Mouse (Mus musculus): Measurements from ENCODE around the gene Efr3b. TPM values are rescaled to one million over a fixed set of nuclear protein-coding genes. Genes with fewer than 3 reads are reported as not detected.
A peak's percentile ranks its signal among the peaks of the same experiment; 100 is the strongest.

The Efr3b gene
- polyA plus RNA-seq (2015; fragmentation: Nextera tagmentation; extraction: Ambion mirVana), result 38.6 and 42.1 TPM in 2 replicates

DNA sequence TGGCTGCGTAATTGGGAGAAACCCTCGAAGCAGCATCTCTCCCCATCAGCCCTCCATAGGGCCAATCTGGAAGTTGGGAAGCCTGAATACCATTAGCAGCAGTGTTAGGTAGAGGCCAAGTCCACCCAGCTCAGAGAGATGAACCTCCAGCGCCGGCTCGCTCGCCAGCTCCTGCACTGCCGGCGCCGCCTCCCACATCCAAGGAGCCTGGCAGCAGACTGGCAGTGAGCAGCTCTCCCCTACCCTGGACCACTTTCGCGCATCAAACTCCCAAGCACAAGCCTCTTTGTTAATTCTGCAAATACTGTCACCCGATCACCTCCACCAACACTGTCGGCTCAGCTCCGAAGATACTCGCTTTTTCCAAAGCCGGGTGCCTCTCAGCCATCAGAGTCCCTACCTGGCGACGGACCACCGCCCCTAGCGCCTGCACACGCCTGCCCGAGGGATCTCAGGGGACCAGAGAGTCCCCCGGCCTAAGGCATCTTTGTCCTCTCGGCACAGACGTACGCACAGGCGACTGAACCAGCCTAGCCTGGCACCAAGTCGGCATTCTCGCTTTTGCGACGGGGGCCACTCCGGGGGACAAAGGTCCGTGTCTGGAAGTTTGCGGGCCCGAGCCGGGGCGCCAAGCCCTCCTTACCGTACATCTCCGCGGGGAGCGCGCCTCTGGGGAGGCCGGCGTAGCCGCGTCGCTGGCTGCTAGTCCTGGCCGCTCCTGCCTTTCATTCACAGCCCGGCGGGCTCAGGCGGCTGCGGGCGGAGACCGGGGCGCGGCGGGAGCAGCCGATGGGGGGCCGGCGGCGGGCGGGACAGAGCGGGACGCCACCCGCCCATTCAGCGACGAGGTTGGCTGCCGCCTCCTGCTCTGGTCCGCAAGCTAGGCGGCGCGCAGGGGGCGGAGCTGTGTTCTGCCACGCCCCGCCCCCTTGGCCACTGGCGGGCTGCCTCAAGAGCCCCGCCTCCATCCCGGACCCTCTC lies at the start of gene Efr3b:
TSS of gene Efr3b (minus strand) at position 855 of the 981 bp plus-strand sequence.
- Histone ChIP-seq H3K4me2 (peak within 1 kb of the TSS; percentile 67), H3K27ac (replicated peaks) (peak within 1 kb of the TSS; percentile 86), H3K4me3 (peak within 1 kb of the TSS; percentile 95), H3K9me3 (no peaks in the 10 kb centered on the region), H3K27me3 (0 out of 2 replicates have a peak, but pooled peaks cover 3% of the 10 kb centered on the region), H3K36me3 (no peaks in the 10 kb centered on the region), H3K4me1 (replicated peaks) (peaks cover 33% of the 10 kb centered on the region), H3K9ac (peak within 1 kb of the TSS; percentile 80)
- peak; percentile 96 for ATAC-seq (ENCODE audit: low FRiP score, low read depth)
- WGBS, result under 1% methylated on average over 67 of the region's 78 CpGs

GRCm38 (mm10) chr12:4083441-4083840 lies 44.7 kb upstream of the Efr3b start:
- no peak for ATAC-seq (ENCODE audit: low FRiP score, low read depth)
- H3K9me3 ChIP-seq, result no peaks in the 10 kb centered on the region
- peaks cover 19% of the 10 kb centered on the region for H3K4me1 ChIP-seq (replicated peaks)
- WGBS, result 67% methylated on average over 8 of the region's 8 CpGs
- peaks cover 23% of the 10 kb centered on the region; the same call in 1 of the 2 replicates for H3K36me3 ChIP-seq
- peak overlapping the region; percentile 81 for H3K9ac ChIP-seq
- H3K4me3 ChIP-seq, result peak overlapping the region; percentile 74
- peak overlapping the region; percentile 99; the same call in 1 of the 2 replicates for H3K27ac ChIP-seq (replicated peaks)
- peak overlapping the region; percentile 62 for H3K4me2 ChIP-seq
- H3K27me3 ChIP-seq, result no peaks in the 10 kb centered on the region

DNA sequence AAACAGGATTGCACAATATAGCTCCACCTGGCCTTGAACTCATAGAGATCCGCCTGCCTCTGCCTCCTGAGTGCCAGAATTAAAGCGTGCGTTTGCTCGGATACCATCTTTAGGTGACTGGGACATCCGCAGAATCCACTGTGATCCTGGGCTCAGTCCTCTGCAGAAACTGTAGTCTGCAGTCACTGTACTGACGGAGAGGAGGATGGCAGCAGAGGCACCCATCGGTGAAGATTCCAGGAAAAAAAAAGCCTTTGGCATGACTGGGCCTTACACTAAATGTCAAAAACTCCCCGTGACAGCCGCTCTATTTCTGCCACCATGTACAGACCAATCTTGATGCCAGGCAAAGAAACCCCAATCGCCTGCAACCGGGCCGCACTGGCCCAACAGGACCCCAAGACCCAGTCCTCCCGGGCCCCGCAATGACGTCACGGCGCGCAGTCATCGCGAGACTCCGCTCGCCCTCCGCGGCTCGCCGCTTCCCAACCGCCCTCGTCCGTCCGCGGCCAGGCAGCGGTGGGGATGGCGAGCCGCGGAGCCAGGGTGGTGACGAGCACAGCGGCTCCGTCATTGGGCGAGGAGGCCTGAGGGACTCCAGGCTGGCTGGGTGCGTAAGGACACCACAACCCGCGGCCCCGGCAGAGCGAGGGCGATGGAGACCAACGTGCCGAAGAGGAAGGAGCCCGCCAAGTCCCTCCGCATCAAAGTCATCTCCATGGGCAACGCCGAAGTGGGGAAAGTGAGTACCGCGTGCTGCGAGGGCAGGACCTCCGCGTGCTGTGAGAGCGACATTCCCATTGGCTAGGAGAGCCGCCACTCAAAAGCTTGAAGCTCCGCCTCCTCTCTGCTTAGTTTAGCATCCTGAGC lies 43.7 kb upstream of the Efr3b start, which contains the start of gene Dnajc27:
TSS of gene Dnajc27 (plus strand) at position 452 of the 870 bp plus-strand sequence.
- H3K36me3 ChIP-seq, result peaks cover 14% of the 10 kb centered on the region; the same call in 1 of the 2 replicates
- H3K27ac ChIP-seq (replicated peaks), result peak within 1 kb of the TSS; percentile 99
- 5% methylated on average over 59 of the region's 59 CpGs for WGBS
- peak within 1 kb of the TSS; percentile 81 for H3K9ac ChIP-seq
- H3K9me3 ChIP-seq, result no peaks in the 10 kb centered on the region
- H3K4me2 ChIP-seq, result peak within 1 kb of the TSS; percentile 62
- H3K27me3 ChIP-seq, result no peaks in the 10 kb centered on the region
- ATAC-seq (ENCODE audit: low FRiP score, low read depth), result peak; percentile 96
- H3K4me1 ChIP-seq (replicated peaks), result peaks cover 19% of the 10 kb centered on the region
- H3K4me3 ChIP-seq, result peak within 1 kb of the TSS; percentile 74

- Histone ChIP-seq H3K36me3 (no peaks in the 10 kb centered on the region), H3K27ac (replicated peaks) (no peak overlapping the region), H3K27me3 (no peaks in the 10 kb centered on the region), H3K4me3 (no peak overlapping the region), H3K9me3 (no peaks in the 10 kb centered on the region), H3K4me1 (replicated peaks) (peaks cover 19% of the 10 kb centered on the region), H3K9ac (no peak overlapping the region), H3K4me2 (no peak overlapping the region)
- 0% methylated on average over 2 of the region's 2 CpGs for WGBS
- ATAC-seq (ENCODE audit: low FRiP score, low read depth), result no peak
These were observed 41.6 kb upstream of the Efr3b start for GRCm38 (mm10) chr12:4080311-4080710.

GRCm38 (mm10) chr12:4078069-4078468 lies 39.4 kb upstream of the Efr3b start:
- H3K36me3 ChIP-seq, result no peaks in the 10 kb centered on the region
- no peak for ATAC-seq (ENCODE audit: low FRiP score, low read depth)
- no peak overlapping the region for H3K4me2 ChIP-seq
- no peak overlapping the region for H3K4me3 ChIP-seq
- no peak overlapping the region for H3K27ac ChIP-seq (replicated peaks)
- H3K27me3 ChIP-seq, result no peaks in the 10 kb centered on the region
- H3K9me3 ChIP-seq, result no peaks in the 10 kb centered on the region
- H3K4me1 ChIP-seq (replicated peaks), result peaks cover 8% of the 10 kb centered on the region
- no peak overlapping the region for H3K9ac ChIP-seq
- WGBS, result 73% methylated on average over 1 of the region's 1 CpGs

DNA sequence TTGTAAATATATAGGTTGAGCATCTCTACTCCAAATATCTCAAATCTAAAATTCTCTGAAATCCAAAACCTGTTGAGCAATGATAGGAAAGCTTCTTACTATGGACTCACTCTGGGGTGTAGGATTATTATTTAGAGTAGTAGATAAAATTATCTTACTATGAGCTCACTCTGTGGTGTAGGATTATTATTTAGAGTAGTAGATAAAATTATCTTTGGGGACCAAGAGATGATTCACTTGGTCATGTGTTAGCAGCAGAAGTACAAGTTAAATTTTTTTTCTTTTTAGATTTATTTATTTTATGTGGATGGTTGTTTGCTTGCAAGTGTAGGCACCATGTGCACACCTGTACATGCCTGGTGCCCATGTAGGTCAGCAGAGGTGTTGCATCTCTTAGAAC lies 37.7 kb upstream of the Efr3b start:
- Histone ChIP-seq H3K9ac (no peak overlapping the region), H3K27me3 (no peaks in the 10 kb centered on the region), H3K4me1 (replicated peaks) (no peaks in the 10 kb centered on the region), H3K9me3 (no peaks in the 10 kb centered on the region), H3K4me3 (no peak overlapping the region), H3K36me3 (no peaks in the 10 kb centered on the region), H3K4me2 (no peak overlapping the region), H3K27ac (replicated peaks) (no peak overlapping the region)
- no peak for ATAC-seq (ENCODE audit: low FRiP score, low read depth)

- no peaks in the 10 kb centered on the region for H3K9me3 ChIP-seq
- WGBS, result 49% methylated on average over 8 of the region's 8 CpGs
- ATAC-seq (ENCODE audit: low FRiP score, low read depth), result no peak
- no peaks in the 10 kb centered on the region for H3K36me3 ChIP-seq
- no peak overlapping the region for H3K4me2 ChIP-seq
- H3K4me1 ChIP-seq (replicated peaks), result no peaks in the 10 kb centered on the region
- H3K27ac ChIP-seq (replicated peaks), result no peak overlapping the region
- H3K4me3 ChIP-seq, result no peak overlapping the region
- no peaks in the 10 kb centered on the region for H3K27me3 ChIP-seq
- H3K9ac ChIP-seq, result no peak overlapping the region
These were observed 36.7 kb upstream of the Efr3b start for GRCm38 (mm10) chr12:4075407-4075806.

DNA sequence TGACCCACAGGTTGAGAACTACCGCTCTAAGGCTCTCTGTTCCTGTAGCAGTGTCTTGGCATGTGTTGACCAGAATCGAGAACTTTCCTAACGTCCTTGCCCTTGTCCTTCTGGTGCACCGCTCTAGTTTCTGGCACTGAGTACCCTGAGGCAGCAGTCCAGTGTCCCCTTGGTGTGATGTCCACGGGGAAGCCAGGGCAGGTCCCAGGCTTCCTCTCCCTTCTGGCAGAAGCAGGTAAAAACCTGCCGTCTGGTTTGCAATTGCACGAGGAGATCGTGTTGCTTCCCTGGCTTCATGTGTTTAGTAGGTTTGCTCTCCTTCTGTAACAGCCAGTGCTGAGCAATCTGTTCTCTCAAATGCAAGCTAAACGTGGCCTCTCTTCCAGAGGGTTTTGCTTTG lies 33.0 kb upstream of the Efr3b start:
- no peaks in the 10 kb centered on the region for H3K36me3 ChIP-seq
- no peak overlapping the region for H3K4me2 ChIP-seq
- H3K27me3 ChIP-seq, result no peaks in the 10 kb centered on the region
- no peak overlapping the region for H3K9ac ChIP-seq
- 85% methylated on average over 9 of the region's 9 CpGs for WGBS
- no peak overlapping the region for H3K4me3 ChIP-seq
- no peak for ATAC-seq (ENCODE audit: low FRiP score, low read depth)
- H3K4me1 ChIP-seq (replicated peaks), result no peaks in the 10 kb centered on the region
- H3K27ac ChIP-seq (replicated peaks), result no peak overlapping the region
- no peaks in the 10 kb centered on the region for H3K9me3 ChIP-seq

- H3K9ac ChIP-seq, result no peak overlapping the region
- H3K27ac ChIP-seq (replicated peaks), result no peak overlapping the region
- 83% methylated on average over 4 of the region's 4 CpGs for WGBS
- no peak overlapping the region for H3K4me3 ChIP-seq
- ATAC-seq (ENCODE audit: low FRiP score, low read depth), result no peak
- H3K4me2 ChIP-seq, result no peak overlapping the region
- H3K27me3 ChIP-seq, result no peaks in the 10 kb centered on the region
- no peaks in the 10 kb centered on the region for H3K4me1 ChIP-seq (replicated peaks)
- H3K36me3 ChIP-seq, result no peaks in the 10 kb centered on the region
- no peaks in the 10 kb centered on the region for H3K9me3 ChIP-seq
These were observed 29.8 kb upstream of the Efr3b start for GRCm38 (mm10) chr12:4068551-4068950.

DNA sequence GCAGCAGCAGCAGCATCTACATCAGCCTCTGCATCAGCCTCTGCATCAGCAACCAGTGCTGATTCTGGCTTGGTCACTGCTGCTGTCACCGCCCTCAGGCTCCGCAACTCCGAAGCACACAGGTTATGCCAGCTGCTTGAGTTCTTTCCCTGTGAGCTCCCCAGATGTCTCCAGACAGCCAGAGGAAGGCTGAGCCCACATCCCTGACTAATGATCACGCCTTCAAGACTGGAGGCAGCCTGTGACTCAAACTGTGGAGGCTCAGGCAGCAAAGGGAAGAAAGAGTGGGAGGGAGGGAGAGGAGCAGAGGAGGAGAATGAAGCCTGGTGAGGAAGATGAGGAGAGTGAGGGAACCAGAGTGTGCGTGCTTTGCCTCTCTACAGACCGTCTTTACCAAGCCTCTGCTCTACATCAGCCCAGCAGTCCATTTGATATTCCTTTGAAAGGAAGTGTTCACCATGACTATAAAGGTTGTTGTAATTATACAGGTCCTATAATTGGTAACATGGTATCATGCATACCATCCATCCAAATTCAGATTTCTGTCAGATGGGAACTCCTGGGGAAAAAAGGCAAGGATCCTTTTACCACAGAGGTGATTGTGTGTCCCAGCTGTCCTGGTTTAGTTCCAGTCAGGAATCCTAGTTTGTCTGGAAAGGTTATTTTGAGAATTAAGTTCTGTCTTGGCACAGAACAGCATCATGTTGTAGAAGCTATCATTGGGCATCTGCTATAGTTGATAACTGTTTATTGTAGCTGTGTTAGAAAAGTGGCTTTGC lies 28.2 kb upstream of the Efr3b start:
- no peaks in the 10 kb centered on the region for H3K27me3 ChIP-seq
- no peaks in the 10 kb centered on the region for H3K9me3 ChIP-seq
- 72% methylated on average over 6 of the region's 6 CpGs for WGBS
- no peak overlapping the region for H3K27ac ChIP-seq (replicated peaks)
- ATAC-seq (ENCODE audit: low FRiP score, low read depth), result no peak; the same call in 1 of the 2 replicates
- H3K36me3 ChIP-seq, result no peaks in the 10 kb centered on the region
- no peak overlapping the region for H3K4me2 ChIP-seq
- H3K4me3 ChIP-seq, result no peak overlapping the region
- no peak overlapping the region for H3K9ac ChIP-seq
- H3K4me1 ChIP-seq (replicated peaks), result no peaks in the 10 kb centered on the region

DNA sequence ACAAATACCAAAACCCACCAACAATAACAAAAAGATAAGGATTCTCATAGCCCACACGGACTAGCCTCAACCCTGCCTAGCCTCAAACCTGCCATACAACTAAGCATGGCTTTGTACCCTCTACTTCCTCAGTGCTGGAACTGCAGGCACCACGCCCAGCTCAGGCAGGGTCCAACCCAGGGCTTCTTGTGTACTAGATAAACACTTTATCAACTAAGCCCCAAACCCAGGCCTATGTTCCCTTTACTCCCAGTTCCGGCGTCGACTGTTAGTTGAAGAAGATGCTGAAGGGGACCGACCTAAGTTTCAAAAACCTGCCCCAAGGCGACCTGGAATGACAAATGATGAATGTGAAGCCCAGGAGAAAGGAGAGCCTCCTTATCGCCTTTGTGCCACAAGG lies 27.2 kb upstream of the Efr3b start:
- no peaks in the 10 kb centered on the region for H3K36me3 ChIP-seq
- H3K27ac ChIP-seq (replicated peaks), result no peak overlapping the region
- H3K4me1 ChIP-seq (replicated peaks), result no peaks in the 10 kb centered on the region
- H3K9me3 ChIP-seq, result no peaks in the 10 kb centered on the region
- H3K27me3 ChIP-seq, result no peaks in the 10 kb centered on the region
- no peak overlapping the region for H3K9ac ChIP-seq
- no peak overlapping the region for H3K4me3 ChIP-seq
- H3K4me2 ChIP-seq, result no peak overlapping the region
- 75% methylated on average over 8 of the region's 8 CpGs for WGBS
- ATAC-seq (ENCODE audit: low FRiP score, low read depth), result no peak

All from hindbrain, embryonic 15.5 days (tissue).